Mouse (Mus musculus): ENCODE data around the gene Col4a1.

The Col4a1 gene

DNA sequence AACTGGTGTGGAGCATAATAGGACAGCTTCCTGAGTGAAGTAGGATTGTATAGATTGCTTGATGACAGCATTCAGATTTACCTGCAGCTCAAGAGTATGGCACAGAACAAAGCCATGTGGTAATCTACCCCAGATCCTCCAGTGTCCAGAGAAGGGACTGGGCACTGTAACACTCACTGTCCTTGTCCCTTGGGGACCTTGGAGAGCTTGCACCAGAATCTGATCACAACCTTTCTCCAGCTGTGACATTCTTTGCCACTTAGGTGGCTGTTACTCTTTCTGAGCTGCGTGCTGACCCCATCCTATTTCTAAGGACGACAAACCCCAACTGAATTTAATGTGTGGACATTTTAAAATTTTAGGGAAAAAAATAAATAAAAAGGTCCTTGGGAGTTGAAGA lies 46.2 kb downstream of the Col4a1 start:
- CTCF ChIA-PET: no interaction called here

DNA sequence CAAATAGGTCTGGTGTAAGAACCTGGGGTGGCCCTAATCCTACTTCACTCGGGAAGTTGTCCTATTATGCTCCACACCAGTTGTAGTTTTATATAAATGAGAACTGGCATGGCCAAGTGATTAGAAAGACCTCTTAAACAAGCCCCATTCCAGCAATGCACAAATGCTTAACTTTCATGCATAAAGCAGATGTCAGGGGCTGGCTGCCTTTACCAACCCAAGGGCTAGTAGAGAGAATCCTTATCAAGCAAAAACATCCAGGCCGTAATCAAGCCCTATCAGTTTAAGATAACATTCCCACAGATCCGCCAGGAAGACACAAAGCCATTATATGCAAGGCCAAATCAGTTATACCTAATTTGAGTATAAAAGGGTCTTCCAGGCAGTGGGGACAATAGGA lies 46.7 kb downstream of the Col4a1 start:
- CTCF ChIA-PET: no interaction called here

DNA sequence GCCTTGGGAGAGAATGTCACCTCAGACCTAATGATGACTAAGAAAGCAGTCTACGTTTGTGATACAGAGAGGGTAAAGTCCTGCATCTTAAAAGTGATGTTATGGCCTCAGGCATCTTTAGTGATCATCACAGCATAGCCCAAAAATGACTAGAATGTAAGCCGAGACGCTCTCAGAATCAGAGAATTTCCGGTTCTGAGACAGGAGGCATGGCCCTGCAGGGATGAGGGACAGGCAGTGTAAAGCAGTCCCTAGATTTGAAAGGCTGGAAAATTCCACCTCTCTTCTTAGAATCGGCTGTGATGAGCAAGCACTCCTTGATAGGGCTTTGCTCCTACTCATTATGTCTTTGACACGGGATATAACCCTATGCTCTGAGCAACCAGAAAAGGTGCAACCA lies 48.8 kb downstream of the Col4a1 start:
- CTCF ChIA-PET: no interaction called here

DNA sequence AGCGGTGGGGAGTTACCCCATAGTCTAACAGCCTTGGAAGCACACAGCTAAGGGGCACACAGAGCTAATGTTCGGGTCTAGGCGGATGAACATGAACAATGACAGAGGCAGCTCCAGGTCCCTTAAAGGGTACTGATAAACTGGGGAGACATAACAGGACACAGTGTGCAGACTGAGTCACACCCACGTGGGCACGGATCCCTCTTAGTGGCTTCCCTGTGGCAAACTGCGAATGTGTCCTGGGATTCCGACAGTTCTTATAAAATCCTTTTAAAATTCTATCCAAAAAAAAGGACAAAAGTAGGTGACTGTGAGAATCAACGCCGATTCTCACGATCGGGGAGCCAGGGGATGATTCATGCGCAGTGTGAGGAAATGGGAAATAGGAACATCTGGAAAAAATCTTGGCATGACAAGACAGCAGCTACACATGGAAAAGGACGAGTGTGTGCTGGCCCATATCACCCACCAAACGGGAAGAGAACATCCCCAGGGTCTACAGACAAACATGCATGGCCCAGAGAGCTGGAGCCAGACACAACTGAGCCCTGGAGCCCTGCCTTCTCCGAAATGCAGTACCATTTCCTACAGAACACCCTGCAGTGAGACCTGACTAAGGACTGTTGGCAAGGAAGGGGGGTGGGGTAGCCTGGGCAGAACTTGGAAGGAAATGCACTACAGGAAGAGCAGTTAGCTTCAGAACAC lies 50.4 kb downstream of the Col4a1 start:
- CTCF ChIA-PET: no interaction called here

DNA sequence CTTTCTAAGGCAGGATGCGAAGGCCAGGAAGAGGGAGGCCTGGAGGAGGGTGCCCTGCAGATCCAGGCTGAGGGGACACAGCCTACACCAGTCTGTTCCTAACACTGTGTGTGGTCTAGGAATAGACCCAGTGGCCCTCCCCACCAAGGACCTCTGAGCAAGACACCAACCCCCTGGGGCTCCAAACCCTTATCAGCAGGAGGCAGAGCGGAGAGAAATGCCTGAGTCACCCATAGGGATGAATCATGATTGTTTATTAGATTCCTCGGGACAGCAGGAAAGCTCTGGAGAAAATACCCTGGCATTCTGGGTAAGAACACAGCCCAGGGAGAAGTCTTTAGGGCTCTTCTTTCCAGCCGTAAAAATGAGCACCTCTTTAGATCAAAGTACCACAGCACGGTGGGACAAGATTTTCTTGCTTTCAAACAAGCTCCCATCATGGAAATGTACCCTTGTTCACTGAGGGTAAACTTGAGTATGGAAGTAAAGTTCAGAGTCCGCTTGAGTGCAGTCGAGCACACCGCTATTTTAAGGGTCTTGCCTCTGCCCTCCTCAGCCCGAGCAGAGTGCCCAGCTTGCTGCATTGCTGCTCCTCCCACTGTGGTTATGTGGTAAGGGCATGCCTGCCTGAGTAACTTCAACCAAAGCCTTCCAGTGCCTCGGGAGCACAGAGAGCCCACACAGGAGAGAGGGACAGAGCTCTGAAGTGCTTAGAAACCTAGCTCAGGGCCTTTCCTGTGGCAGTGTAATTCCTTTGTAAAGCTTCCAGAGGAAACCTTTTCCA lies 52.6 kb downstream of the Col4a1 start:
- CTCF ChIA-PET: no interaction called here

DNA sequence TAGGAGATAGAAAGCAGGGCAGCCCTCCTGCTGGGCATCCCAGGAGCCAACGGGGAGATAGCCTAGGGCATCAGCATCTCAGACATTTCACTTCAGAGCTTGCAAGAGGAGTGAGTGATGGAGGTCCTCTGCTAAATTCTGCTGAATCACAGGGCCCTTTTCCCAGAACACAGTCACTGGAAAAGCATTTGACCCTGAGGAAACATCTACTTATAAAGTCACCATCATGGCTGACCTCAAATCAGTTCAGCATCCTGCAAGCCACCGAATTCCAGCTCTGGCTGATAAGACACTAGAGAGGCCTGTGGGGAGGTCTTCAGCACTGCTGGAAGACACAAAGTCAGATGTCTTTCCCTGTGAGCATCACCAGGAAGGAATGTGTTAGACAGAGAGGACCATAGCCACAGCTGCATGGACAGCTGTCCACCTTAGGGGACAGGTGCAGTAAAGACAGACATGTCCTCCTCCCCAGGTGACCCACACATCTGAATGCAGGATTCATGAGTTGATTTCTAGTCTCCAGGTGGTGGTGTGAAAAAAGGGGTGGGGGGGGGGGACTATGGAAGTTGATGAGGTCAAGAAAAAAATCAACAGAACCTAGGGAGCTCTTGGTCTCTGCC lies 54.0 kb downstream of the Col4a1 start:
- CTCF ChIA-PET: no interaction called here

DNA sequence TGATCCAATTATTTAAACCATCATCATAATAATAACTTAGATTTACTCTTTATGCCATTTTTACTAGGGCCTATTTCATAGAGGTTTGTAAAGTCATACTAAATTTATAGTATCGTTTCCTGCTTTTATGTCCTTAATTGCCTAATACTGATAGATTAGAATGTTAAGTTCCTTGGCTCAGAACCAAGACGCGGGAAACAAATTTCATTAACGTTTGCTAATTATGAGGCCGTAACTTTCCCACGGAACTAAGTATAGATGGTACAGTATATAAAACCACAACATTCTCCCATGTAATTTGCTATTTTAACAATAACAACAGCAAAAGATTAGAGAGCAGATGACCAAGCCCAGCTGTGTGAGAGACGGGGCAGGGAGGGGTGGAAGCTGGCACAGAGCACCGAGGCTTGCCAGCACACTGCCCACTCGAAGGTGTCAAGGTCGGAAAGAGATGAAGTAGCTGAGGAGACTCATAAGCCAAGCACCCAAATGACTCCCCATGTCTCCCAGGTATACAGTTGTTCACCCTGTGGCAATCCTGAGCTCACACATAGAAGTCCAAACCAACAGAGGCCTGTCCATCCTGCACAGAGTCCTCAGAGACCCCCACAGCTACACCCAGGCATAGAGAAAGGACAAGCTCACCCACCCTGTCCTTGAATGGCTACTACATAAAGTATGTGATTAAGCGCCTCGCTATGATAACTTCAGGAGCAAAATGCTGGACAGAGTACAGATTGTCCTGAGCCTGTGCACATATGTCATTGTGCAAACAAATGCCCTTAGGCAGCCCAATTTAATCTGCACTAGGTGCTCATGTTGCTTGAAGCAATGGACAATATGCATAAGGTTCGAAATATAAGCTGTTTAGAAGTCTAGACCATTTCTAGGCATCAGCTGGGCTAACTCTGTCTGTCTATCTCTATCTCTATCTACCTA lies 55.3 kb downstream of the Col4a1 start:
- CTCF ChIA-PET: no interaction called here

DNA sequence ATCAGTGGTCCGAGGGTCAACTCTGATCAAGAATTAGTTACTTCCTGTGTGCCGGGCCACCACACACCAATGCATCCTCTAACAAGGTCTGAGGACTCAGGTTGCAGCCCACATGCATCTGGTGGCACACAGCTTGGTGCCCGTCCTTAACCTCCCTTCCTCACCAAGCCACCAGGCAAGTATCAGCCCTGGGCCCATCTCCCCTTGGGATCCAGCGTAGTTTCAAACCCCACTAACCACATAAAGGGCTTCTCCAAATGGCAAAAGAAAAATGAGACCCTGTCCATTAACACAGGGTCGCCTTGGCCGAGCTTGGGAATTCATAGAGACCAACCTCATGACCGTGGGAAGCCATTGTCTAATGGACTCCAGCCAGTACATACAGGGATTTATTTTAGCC lies 56.2 kb downstream of the Col4a1 start:
- CTCF ChIA-PET: no interaction called here

DNA sequence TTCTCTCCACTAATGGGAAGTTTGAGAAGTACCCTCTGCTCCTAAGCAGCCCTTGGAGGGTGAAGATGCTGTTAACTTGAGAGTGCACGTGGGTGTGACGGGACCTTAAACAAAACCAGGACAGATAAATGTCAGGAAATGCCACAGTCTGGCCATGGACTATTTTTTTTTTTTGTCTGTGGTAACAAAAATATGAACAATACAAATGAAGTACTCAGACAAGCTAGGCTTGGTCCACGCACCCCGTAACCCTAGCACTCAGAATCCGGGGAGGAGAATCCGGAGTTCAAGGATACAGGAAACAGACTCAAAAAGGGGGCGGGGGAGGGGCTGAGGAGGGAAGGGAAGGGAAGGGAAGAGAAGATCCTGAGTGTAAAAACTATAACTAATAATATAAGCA lies 56.9 kb downstream of the Col4a1 start:
- CTCF ChIA-PET: no interaction called here

DNA sequence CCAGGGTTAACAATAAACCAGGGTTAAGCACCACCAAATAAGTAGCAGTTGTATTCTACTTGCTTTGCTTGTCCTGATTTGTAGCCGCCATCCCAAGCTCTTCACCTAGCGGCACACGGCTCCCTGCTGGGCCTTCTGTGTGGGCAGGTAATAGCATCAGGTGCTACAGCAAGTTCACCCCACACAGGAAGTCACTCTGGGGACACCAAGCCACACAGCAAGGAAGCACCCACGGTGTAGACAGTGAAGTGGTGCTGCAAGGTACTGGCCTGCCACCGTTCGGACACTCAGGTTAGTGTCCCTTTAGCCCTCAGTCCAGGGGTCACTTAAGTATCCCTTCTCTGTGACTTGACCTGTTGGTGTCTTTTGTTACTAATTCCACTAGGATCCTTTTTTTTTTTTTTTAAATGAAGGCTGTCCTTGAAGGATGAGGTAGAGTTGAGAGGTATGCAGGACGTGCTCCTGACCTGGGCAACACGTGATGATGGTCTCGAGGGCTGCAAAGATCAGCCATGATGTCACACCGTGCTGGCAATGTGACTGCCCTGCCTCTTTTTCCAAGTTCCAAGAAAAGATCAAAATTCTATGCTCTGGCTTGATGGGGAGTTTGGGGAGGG lies 57.6 kb downstream of the Col4a1 start:
- CTCF ChIA-PET: interaction anchor here (1.3 kb wide), 1 partner anchor 137 kb away, joined by 9 read pairs; no protein-coding TSS in a partner anchor

DNA sequence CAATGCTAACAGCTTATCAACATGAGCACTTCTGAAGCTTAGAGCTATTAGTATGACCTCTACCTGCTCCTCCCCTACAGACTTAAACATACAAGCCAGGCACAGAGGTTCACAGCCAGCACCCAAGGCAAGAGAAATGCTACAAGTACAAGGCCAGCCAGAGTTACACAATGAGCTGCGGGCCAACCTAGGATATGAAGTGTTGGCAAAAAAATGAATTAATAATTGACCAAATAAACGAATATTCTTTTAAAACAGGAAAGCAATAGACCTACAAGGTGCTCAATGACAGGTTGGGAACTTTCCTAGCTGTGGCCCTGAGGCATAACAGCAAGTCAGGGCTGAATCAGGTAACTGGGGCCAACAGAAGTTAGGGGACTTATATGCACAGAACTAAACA lies 58.1 kb downstream of the Col4a1 start:
- CTCF ChIA-PET: interaction anchor here (1.3 kb wide), 1 partner anchor 138 kb away, joined by 9 read pairs; no protein-coding TSS in a partner anchor

DNA sequence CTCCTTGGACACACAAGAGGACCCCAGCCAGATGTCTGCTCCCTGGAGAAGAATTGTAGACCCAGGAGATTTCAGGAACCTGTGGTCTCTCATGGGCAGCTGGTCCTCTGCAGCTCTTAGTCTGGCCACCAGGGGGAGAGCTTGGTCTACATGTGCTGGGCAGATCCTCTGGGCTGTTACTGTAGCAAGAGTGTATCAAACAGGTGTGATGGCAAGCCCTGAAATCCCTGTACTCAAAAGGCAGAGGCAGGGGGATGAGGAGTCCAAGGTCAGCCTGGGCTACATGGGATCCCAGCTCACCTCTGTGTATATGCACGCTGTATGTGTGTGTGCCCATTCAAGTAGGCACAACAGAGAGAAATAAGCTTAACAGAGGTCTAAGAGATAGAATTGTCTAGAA lies 59.1 kb downstream of the Col4a1 start:
- CTCF ChIA-PET: interaction anchor here (1.3 kb wide), 1 partner anchor 138 kb away, joined by 9 read pairs; no protein-coding TSS in a partner anchor

DNA sequence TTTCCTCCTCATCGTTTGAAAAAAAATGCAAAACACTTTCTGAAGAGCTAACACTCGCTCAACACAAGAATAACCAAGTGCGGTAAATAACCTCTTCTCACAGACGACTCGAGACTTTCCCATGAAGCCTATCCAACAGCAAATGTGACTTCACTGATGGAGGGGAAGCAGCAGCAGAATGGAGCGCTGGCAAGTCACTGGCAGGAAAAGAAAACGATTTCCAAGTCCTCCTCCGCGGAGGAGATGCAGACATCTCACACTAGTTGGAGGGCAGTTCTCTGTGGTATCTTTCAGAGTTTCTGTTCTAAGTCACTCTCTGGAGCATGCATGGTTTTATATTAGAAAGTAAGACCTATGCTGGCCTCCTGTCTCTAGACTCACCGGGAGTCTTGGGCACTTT lies 59.6 kb downstream of the Col4a1 start:
- CTCF ChIA-PET: no interaction called here

DNA sequence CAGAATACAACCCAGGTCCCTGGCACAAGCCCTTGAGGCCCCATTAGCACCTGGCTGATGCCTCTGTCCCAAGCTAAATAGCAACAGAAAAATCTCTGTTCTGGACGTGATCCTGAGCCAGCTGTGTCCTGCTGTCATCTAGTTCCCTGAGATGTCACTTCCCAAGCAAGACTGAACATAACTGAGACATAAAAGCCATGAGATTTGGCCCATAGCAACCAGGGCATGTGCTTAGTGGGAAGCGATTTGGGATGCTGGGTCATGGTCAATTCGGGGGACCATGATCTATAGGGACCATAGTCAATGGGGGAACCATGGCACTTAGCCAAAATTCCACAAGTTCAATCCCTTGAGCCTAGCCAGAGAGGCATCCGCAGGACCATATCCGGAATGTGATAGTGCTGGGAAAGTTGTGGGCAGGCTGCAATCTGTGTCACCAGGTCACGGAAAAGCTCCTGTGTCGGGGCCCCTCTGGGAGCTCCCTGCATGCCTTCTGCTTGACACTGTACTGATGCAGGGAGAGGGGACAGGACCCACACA lies 60.3 kb downstream of the Col4a1 start:
- CTCF ChIA-PET: no interaction called here

DNA sequence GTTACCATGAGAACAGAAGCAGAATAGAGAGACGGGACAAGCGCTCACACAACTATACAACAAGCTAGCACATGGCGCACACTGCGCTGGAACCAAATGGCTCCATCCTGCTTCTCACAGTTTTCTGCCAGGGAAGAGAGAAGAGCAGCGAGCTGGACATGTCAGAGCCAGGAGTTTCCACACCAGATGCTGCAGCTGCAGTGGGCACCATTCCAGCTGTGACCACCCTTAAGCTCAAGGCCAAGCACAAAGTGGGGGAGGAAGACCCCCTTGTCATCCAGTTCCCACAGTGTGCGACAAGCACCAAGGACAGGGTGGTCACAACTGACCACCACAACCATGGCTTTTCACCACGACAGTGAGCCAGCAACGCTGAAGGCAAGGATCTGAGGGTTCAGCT lies 62.5 kb downstream of the Col4a1 start:
- CTCF ChIA-PET: no interaction called here

DNA sequence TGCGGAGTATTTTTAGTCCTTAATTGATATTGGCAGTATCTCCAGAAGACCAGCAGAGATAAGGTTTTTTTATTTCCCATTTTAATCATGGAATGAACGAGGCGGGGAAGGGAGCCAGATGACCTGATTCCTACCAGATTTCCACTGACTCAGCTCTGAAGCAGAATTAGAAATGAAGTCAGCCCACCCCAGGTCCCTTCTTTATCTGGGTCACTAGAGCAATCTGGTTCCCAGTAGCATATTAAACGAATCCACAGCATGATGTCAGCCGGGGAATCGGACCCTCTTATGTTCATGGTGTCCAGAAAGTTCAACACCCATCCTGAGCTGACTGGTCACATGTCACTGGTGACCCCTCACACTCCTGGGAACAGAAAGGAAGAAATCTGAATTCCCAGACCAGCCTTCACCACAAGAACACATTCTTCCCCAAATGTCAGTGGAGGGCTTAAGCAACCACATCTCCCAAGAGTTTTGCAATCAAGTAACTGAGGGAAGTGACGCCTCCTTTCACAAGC lies 63.0 kb downstream of the Col4a1 start:
- CTCF ChIA-PET: no interaction called here

DNA sequence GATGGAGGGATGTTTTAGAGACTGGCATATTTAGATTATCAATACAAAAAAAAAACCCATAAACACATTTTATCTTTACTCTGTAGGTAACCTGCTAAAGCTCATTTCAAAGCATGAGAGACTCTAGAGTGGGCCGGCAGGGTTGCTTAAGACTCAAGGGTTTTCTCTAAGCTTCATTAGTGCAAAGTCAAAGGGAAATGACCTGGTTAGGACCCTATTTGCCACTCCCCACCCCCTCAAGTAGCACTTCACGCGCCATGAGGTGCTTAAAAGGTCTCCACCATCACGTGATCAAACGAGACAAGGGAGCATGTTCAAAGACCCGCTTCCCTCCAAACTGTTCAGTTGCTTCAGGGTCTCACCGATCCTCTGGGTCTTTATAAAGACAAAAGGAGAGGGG lies 63.9 kb downstream of the Col4a1 start:
- CTCF ChIA-PET: no interaction called here

DNA sequence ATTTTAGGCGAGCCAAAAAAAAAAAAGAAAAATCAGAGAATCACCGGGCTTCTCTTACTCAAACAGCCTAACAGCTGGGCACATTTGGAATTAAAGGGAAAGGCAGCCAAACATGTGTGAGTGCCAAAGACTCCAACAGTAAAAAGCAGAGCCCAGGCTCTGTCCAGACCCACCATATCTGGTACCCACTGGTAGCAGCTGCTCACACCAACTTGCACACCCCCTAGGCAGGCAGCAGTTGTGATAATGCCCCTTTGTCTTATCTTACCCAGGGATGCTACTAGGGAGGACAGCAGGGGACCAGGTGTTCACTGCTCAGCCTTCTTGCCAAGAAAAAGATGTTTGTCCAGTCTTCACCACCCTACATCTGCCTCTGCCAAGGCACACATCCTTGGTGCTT lies 71.1 kb downstream of the Col4a1 start:
- CTCF ChIA-PET: no interaction called here

DNA sequence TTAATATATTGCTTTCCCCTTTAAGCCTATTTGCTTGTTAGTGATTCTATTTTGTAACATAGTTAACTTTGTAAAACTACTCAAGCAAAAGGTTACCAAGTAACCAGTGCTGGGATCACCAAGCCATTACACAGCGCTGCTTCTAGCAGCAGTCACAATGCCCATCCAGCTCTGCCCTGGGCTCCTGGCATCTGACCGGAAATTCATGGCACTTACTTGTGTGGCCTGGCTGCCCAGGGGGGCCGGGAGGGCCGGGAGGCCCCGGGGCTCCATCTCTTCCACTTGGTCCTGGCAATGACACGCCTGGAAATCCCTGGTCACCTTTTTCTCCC lies 77.8 kb downstream of the Col4a1 start:
- CTCF ChIA-PET: no interaction called here

DNA sequence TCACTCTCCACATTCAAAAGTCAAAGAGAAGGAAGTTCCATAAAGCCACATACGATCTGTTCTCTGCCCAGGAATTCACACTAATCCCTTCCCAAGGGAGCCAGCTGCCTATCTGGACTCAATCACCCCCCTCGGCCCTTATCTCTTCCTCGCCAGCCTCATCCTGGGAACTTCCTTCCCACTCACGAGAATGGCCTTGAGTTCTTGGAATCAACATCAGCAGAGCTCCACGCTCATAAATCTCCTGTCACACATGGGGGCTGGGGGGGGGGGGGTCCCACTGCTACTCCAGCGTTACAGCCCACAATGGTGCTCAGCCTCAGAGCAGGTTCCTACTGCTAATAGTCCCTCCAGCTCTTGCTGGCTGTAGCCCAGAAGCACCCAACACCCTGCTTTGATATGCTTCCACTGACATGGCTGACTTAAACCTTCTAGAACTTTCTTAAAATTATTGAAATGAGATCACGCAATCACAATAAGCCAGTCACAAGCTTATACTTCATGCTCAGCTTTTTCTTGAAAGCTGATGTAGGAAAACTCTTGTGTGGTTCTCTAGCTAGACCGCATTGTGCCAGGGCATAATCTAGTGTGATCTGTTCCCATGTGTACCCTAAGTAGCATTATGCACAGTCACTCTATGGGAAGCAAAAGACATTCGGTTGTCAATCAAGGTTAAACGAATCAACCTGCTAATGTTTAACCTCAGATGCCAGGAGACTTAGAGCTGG lies 78.3 kb downstream of the Col4a1 start:
- CTCF ChIA-PET: no interaction called here

DNA sequence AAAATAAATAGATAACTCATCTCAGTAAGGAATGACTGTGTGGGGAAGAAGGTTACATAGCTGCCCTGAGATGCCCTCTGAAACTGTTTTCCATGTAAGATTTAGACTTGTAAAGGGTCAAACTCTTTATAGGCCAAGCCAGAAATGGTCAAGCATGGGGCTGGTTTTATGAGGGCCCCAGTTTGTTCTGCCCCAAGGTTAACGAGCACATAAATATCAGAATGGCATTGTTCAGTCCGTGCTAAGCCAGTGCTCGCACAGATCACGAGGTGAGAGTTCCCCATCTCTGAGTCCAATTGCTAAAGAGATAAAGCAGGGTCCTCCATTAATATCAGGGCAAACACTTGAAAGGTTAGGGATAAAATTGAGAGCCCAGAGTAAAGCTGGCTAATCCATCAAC lies 79.6 kb downstream of the Col4a1 start:
- CTCF ChIA-PET: no interaction called here
